20 mouse cellular contexts compared by ENCODE assay signal in genomic region chr3:99110353-99111213, GRCm38 (mm10). TPM values are rescaled to one million over a fixed set of nuclear protein-coding genes. Genes with fewer than 3 reads are reported as not detected.
DNase-seq lines count a peak whose midpoint lies in the region; ATAC-seq and TF ChIP-seq lines count a peak whose summit lies in the region.
"Had no signal": no experiment of that assay in that cellular context is flagged by ENCODE, and none has a peak within 500 bp of the region (broad histone marks: within the 10 kb centered on the region; RNA-seq: fewer than 3 reads in every experiment).

No protein-coding gene starts in this region.

- no peaks in the 10 kb centered on the region for H3K9me3 ChIP-seq in midbrain, embryonic 14.5 days (ENCODE audit: control insufficient read depth, low read length)
- H3K9me3 ChIP-seq in midbrain, embryonic 15.5 days, result no peaks in the 10 kb centered on the region
- H3K9me3 ChIP-seq: forebrain, embryonic 12.5 days; heart, embryonic 12.5 days; liver, embryonic 12.5 days; neural tube, embryonic 15.5 days had no signal

- no peak overlapping the region for H3K4me2 ChIP-seq in midbrain, embryonic 14.5 days (ENCODE audit: low read length)
- no peak overlapping the region for H3K4me2 ChIP-seq in midbrain, embryonic 15.5 days
- H3K4me2 ChIP-seq: forebrain, embryonic 12.5 days; heart, embryonic 12.5 days; liver, embryonic 12.5 days; midbrain, embryonic 11.5 days; neural tube, embryonic 15.5 days had no signal

- peak; percentile 30 for DNase-seq in kidney, adult 2 months
- no peak for DNase-seq in kidney, postnatal 10 days
- DNase-seq in midbrain, embryonic 14.5 days, result no peak
- DNase-seq in fibroblast of lung, adult 2 months (ENCODE audit: low read depth), result peak; percentile 84
- peak; percentile 2 for DNase-seq in lung, postnatal 36 days
- no peak for DNase-seq in layer of hippocampus, adult 2 months (ENCODE audit: low spot score in 2 of 2)
- DNase-seq: cerebellum, adult 11 months; cerebellum, postnatal 25 days; gastrocnemius, postnatal 25 days; right cerebral cortex, postnatal 4 days; thymus, postnatal 36 days had no signal

- H3K36me3 ChIP-seq in kidney, adult 2 months (ENCODE audit: control insufficient read depth, insufficient read depth, low read length), result no peaks in the 10 kb centered on the region
- no peaks in the 10 kb centered on the region for H3K36me3 ChIP-seq in midbrain, embryonic 14.5 days (ENCODE audit: control insufficient read depth, insufficient read depth, low read length)
- H3K36me3 ChIP-seq in midbrain, embryonic 15.5 days (replicated peaks), result no peaks in the 10 kb centered on the region
- H3K36me3 ChIP-seq: forebrain, embryonic 12.5 days; heart, embryonic 12.5 days; liver, embryonic 12.5 days; neural tube, embryonic 15.5 days had no signal

- ATAC-seq in midbrain, embryonic 14.5 days (ENCODE audit: low FRiP score, low TSS enrichment), result peak; percentile 18; the same call in 1 of the 2 replicates
- ATAC-seq in midbrain, embryonic 15.5 days (replicated peaks), result no peak
- ATAC-seq in erythroid progenitor cell, adult 5-6 weeks (replicated peaks; ENCODE audit: low FRiP score, poor library complexity, severe bottlenecking), result no peak
- ATAC-seq: liver, embryonic 12.5 days had no signal

- no peak overlapping the region for H3K9ac ChIP-seq in midbrain, embryonic 14.5 days (replicated peaks; ENCODE audit: low read length)
- no peak overlapping the region for H3K9ac ChIP-seq in midbrain, embryonic 15.5 days
- H3K9ac ChIP-seq: forebrain, embryonic 12.5 days; heart, embryonic 12.5 days; liver, embryonic 12.5 days; neural tube, embryonic 15.5 days had no signal

- H3K27ac ChIP-seq in kidney, adult 2 months (ENCODE audit: insufficient read depth, low read depth, low read length), result no peak overlapping the region
- no peak overlapping the region for H3K27ac ChIP-seq in midbrain, embryonic 14.5 days (replicated peaks; ENCODE audit: low read depth, low read length)
- H3K27ac ChIP-seq in midbrain, embryonic 15.5 days, result no peak overlapping the region
- H3K27ac ChIP-seq in layer of hippocampus, adult 2 months, result no peak overlapping the region
- H3K27ac ChIP-seq: forebrain, embryonic 12.5 days; liver, embryonic 12.5 days; macrophage; neural tube, embryonic 15.5 days had no signal

- TF ChIP-seq POLR2A in kidney, adult 2 months (IDR thresholded peaks at IDR 0.05; ENCODE audit: low read depth, low read length), result no peak

- WGBS in kidney, adult 2 months, result 43% methylated on average over 9 of the region's 9 CpGs
- 81% methylated on average over 9 of the region's 9 CpGs for WGBS in midbrain, embryonic 14.5 days
- WGBS in midbrain, embryonic 15.5 days, result 83% methylated on average over 9 of the region's 9 CpGs

- H3K27me3 ChIP-seq in kidney, adult 2 months (replicated peaks; ENCODE audit: control insufficient read depth, insufficient read depth, low read length), result no peaks in the 10 kb centered on the region
- no peaks in the 10 kb centered on the region for H3K27me3 ChIP-seq in midbrain, embryonic 14.5 days (ENCODE audit: control insufficient read depth, insufficient read depth, low read length)
- no peaks in the 10 kb centered on the region for H3K27me3 ChIP-seq in midbrain, embryonic 15.5 days (replicated peaks)
- H3K27me3 ChIP-seq: forebrain, embryonic 12.5 days; heart, embryonic 12.5 days; liver, embryonic 12.5 days; neural tube, embryonic 15.5 days had no signal

- H3K4me1 ChIP-seq in kidney, adult 2 months (ENCODE audit: control insufficient read depth, insufficient read depth, low read length), result no peaks in the 10 kb centered on the region
- no peaks in the 10 kb centered on the region for H3K4me1 ChIP-seq in midbrain, embryonic 14.5 days (ENCODE audit: control insufficient read depth, insufficient read depth, low read length)
- H3K4me1 ChIP-seq in midbrain, embryonic 15.5 days, result no peaks in the 10 kb centered on the region
- H3K4me1 ChIP-seq: forebrain, embryonic 12.5 days; heart, embryonic 12.5 days; liver, embryonic 12.5 days; neural tube, embryonic 15.5 days had no signal

- H3K4me3 ChIP-seq in kidney, adult 2 months (ENCODE audit: insufficient read depth, low read depth, low read length), result no peak overlapping the region
- no peak overlapping the region for H3K4me3 ChIP-seq in midbrain, embryonic 14.5 days (replicated peaks; ENCODE audit: low read depth, low read length)
- H3K4me3 ChIP-seq in midbrain, embryonic 15.5 days, result no peak overlapping the region
- H3K4me3 ChIP-seq in layer of hippocampus, adult 2 months, result no peak overlapping the region
- H3K4me3 ChIP-seq: forebrain, embryonic 12.5 days; heart, embryonic 12.5 days; liver, embryonic 12.5 days; myocyte; neural tube, embryonic 15.5 days had no signal

- TF ChIP-seq CTCF in kidney, adult 2 months (conservative IDR thresholded peaks at IDR 0.05; ENCODE audit: insufficient read depth, insufficient read length, low read depth, low read length), result no peak
- no peak for TF ChIP-seq CTCF in layer of hippocampus, adult 2 months (conservative IDR thresholded peaks at IDR 0.05)

RNA-seq across cellular contexts. Expression of gene Wars2, which starts 30.3 kb away (rescaled TPM):
- polyA plus RNA-seq in kidney, adult 2 months (2012; rRNA removed), result 7.0 and 8.4 TPM in 2 replicates
- polyA plus RNA-seq in midbrain, embryonic 14.5 days (2014; fragmentation: Nextera tagmentation; extraction: Ambion mirVana), result 2.9 and 6.3 TPM in 2 replicates
- polyA plus RNA-seq in midbrain, embryonic 15.5 days (2015; fragmentation: Nextera tagmentation; extraction: Ambion mirVana), result 5.0 and 5.6 TPM in 2 replicates
- total RNA-seq in erythroid progenitor cell, adult 5-6 weeks (2015; ENCODE audit: low replicate concordance), result 2.1 and 3.2 TPM in 2 replicates
- total RNA-seq in erythroid progenitor cell, adult 5-6 weeks (2017; ENCODE audit: low replicate concordance), result 0.61 and 2.1 TPM in 2 replicates
- total RNA-seq in layer of hippocampus, adult 2 months (2021), result 1 to 10 TPM; 9.0 to 9.5 TPM

Comparison
In these comparisons a context has a peak if more than half of its experiments do, and no peak if none do; other contexts are left out.
1. DNase-seq: peak in kidney, adult 2 months (single experiment), fibroblast of lung, adult 2 months (single experiment) and lung, postnatal 36 days (single experiment); none in kidney, postnatal 10 days (single experiment), midbrain, embryonic 14.5 days (single experiment) and layer of hippocampus, adult 2 months (0 of 2).